23 mouse cellular contexts compared by ENCODE assay signal in genomic region chrX:17300349-17300880, GRCm38 (mm10). TPM values are rescaled to one million over a fixed set of nuclear protein-coding genes. Genes with fewer than 3 reads are reported as not detected.
A peak's percentile ranks its signal among the peaks of the same experiment; 100 is the strongest.
DNase-seq lines count a peak whose midpoint lies in the region; ATAC-seq and TF ChIP-seq lines count a peak whose summit lies in the region.
"Had no signal": no experiment of that assay in that cellular context is flagged by ENCODE, and none has a peak within 500 bp of the region (broad histone marks: within the 10 kb centered on the region; RNA-seq: fewer than 3 reads in every experiment).

No protein-coding gene starts in this region.

- H3K4me3 ChIP-seq in megakaryocyte, embryonic 14.5 days (replicated peaks) = peak overlapping the region; percentile 23
- no peak overlapping the region for H3K4me3 ChIP-seq in lung, adult 2 months (replicated peaks; ENCODE audit: extremely low read depth, low read depth, low read length)
- H3K4me3 ChIP-seq: embryonic facial prominence, embryonic 13.5 days; embryonic facial prominence, embryonic 15.5 days; erythroblast, embryonic 14.5 days; forebrain, embryonic 10.5 days; forebrain, embryonic 12.5 days had no signal

- no peak for TF ChIP-seq POLR2A in lung, adult 2 months (IDR thresholded peaks at IDR 0.05; ENCODE audit: borderline replicate concordance, extremely low read depth, low read depth, low read length)

- no peaks in the 10 kb centered on the region for H3K9me3 ChIP-seq in megakaryocyte, embryonic 14.5 days
- H3K9me3 ChIP-seq: embryonic facial prominence, embryonic 13.5 days; embryonic facial prominence, embryonic 15.5 days; forebrain, embryonic 10.5 days; forebrain, embryonic 12.5 days had no signal

- no peaks in the 10 kb centered on the region for H3K27me3 ChIP-seq in megakaryocyte, embryonic 14.5 days (replicated peaks)
- H3K27me3 ChIP-seq: embryonic facial prominence, embryonic 13.5 days; embryonic facial prominence, embryonic 15.5 days; forebrain, embryonic 12.5 days had no signal

- 69% methylated on average over 3 of the region's 3 CpGs for WGBS in lung, adult 2 months

- no peak for DNase-seq in lung, adult 2 months
- DNase-seq in urinary bladder, postnatal 4 days (ENCODE audit: low spot score in 2 of 2) = no peak
- DNase-seq: adrenal gland, adult 2 months; adrenal gland, postnatal 10 days; adrenal gland, postnatal 25 days; cerebellum, adult 11 months; cerebellum, adult 18-20 months; cerebellum, adult 8-10 months; cerebellum, adult 9-11 months; cerebellum, postnatal 14 days; cerebellum, postnatal 36 days had no signal

- H3K4me1 ChIP-seq in megakaryocyte, embryonic 14.5 days = peaks cover 19% of the 10 kb centered on the region
- no peaks in the 10 kb centered on the region for H3K4me1 ChIP-seq in lung, adult 2 months (ENCODE audit: control insufficient read depth, insufficient read depth, low read length)
- H3K4me1 ChIP-seq: embryonic facial prominence, embryonic 13.5 days; embryonic facial prominence, embryonic 15.5 days; forebrain, embryonic 10.5 days; forebrain, embryonic 12.5 days had no signal

- ATAC-seq in megakaryocyte, adult 5-6 weeks (ENCODE audit: poor library complexity, severe bottlenecking) = no peak
- ATAC-seq in hematopoietic stem cell, adult 5-6 weeks (replicated peaks in 1 of 2; ENCODE audit: insufficient read depth in 1 of 2, low FRiP score in 2 of 2, low TSS enrichment in 1 of 2, low read depth in 1 of 2, poor library complexity in 2 of 2, severe bottlenecking in 2 of 2) = peak; percentile 77 to 88
- ATAC-seq: forebrain, embryonic 14.5 days; forebrain, embryonic 16.5 days had no signal

- no peak for TF ChIP-seq CTCF in lung, adult 2 months (IDR thresholded peaks at IDR 0.05; ENCODE audit: insufficient read depth, low read length)

- no peaks in the 10 kb centered on the region for H3K36me3 ChIP-seq in megakaryocyte, embryonic 14.5 days (replicated peaks; ENCODE audit: low read length)
- H3K36me3 ChIP-seq: embryonic facial prominence, embryonic 13.5 days; embryonic facial prominence, embryonic 15.5 days; forebrain, embryonic 10.5 days; forebrain, embryonic 12.5 days had no signal

RNA-seq across cellular contexts. Expression of gene Efhc2, which starts 18.8 kb away (rescaled TPM):
- not detected in 2 replicates for polyA plus RNA-seq in megakaryocyte, embryonic 14.5 days (2012; ENCODE audit: insufficient read depth, low replicate concordance)
- total RNA-seq in megakaryocyte, adult 5-6 weeks (2015) = not detected in 2 replicates
- not detected in 2 replicates for total RNA-seq in megakaryocyte, adult 5-6 weeks (2017)
- total RNA-seq in hematopoietic stem cell, adult 5-6 weeks (2017) = 0.20 and 0.69 TPM in 2 replicates
- 0.10 and 0.20 TPM in 2 replicates for polyA plus RNA-seq in lung, adult 2 months (2012; rRNA removed)
- total RNA-seq: MEL had no signal
- polyA plus RNA-seq: adrenal gland, adult 2 months; C2C12; erythroblast, embryonic 14.5 days had no signal
